Mouse (Mus musculus): ENCODE measurements around the gene Entpd2. TPM values are rescaled to one million over a fixed set of nuclear protein-coding genes. Genes with fewer than 3 reads are reported as not detected.

Gene Entpd2
- total RNA-seq, 1 experiment from 2014 or later: not detected

GRCm38 (mm10) chr2:25427256-25427655 lies 31.6 kb downstream of the Entpd2 start:
- ATAC-seq (replicated peaks; ENCODE audit: low read depth, poor library complexity, severe bottlenecking): no peak

- ATAC-seq (replicated peaks; ENCODE audit: low read depth, poor library complexity, severe bottlenecking): peak; percentile 51
Observed at GRCm38 (mm10) chr2:25428442-25429236, 33.0 kb downstream of the Entpd2 start, which contains the start of gene Abca2. Abca2 (plus strand) TSS chr2:25428703.

GRCm38 (mm10) chr2:25429435-25430180 lies 33.9 kb downstream of the Entpd2 start:
- no peak for ATAC-seq (replicated peaks; ENCODE audit: low read depth, poor library complexity, severe bottlenecking)

GRCm38 (mm10) chr2:25430395-25431233 lies 34.9 kb downstream of the Entpd2 start:
- no peak for ATAC-seq (replicated peaks; ENCODE audit: low read depth, poor library complexity, severe bottlenecking)

DNA sequence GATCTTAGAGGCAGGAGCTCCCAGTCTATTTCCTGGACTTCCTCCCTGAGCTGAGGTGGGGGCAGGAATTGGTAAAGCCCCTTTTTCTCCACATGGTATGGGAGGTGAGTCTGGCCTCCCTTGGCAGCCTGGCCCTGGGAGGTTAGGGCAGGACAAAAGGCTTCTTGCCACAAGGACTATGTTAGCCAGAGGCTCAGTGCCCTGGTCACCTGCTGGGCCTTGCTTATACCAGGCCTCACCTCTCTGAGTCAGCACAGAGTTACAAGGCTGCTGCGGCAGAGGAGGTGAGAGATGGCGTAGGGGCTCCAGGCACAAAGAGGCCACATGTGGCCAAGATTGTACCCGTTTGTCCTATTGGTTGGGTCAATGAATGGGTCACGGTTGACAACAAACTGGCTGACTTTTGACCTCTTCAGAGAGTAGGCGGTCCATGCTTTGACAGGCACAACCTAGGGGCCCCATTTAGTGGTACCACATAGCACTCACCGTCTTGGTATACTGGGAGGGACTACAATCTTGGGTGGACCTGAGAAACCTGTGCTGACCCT lies 35.7 kb downstream of the Entpd2 start:
- no peak for ATAC-seq (replicated peaks; ENCODE audit: low read depth, poor library complexity, severe bottlenecking)

DNA sequence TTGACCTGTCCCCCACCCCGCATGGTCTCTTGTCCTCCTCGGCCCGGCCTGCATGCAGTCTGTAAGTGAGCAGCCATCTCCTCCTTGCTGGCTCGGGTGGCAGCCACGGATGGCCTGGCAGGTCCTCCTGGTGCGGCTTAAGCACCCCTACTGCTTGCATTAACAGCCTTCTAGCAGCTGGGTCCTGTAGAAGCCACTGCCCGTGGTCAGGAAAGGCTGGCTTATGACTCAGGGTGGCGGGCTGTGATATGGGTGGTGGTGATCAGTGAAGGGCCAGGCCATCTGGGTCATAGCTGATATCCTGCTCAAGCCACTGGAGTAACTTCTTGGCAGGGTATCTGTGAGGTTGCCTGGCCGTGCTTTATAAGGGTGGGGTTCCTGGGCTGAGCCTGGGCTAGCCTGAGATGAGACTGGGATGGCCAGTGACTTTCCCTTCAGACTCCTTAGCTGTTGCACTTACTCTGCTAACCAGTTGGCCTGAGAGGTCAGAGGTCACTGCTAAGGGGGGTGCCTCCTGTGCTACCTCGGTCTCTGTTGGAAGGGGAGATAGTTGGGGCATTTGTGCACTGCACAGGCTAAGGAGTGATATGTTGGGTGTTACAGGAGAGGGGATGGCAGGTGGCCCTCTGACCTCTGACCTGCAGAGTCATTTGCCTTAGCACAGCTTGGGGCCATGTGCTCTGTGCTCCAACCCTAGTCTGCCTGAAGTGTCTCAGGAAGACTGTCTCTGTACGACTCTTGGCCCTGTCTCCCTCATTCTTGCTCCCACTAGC lies 36.8 kb downstream of the Entpd2 start:
- no peak for ATAC-seq (replicated peaks; ENCODE audit: low read depth, poor library complexity, severe bottlenecking)

- ATAC-seq (replicated peaks; ENCODE audit: low read depth, poor library complexity, severe bottlenecking): no peak
Observed at GRCm38 (mm10) chr2:25433101-25433500, 37.4 kb downstream of the Entpd2 start.

GRCm38 (mm10) chr2:25434292-25434691 lies 38.6 kb downstream of the Entpd2 start:
- ATAC-seq (replicated peaks; ENCODE audit: low read depth, poor library complexity, severe bottlenecking): no peak

GRCm38 (mm10) chr2:25436286-25436820 lies 40.7 kb downstream of the Entpd2 start:
- ATAC-seq (replicated peaks; ENCODE audit: low read depth, poor library complexity, severe bottlenecking): no peak

- ATAC-seq (replicated peaks; ENCODE audit: low read depth, poor library complexity, severe bottlenecking): no peak
Observed at GRCm38 (mm10) chr2:25441067-25441466, 45.4 kb downstream of the Entpd2 start.

DNA sequence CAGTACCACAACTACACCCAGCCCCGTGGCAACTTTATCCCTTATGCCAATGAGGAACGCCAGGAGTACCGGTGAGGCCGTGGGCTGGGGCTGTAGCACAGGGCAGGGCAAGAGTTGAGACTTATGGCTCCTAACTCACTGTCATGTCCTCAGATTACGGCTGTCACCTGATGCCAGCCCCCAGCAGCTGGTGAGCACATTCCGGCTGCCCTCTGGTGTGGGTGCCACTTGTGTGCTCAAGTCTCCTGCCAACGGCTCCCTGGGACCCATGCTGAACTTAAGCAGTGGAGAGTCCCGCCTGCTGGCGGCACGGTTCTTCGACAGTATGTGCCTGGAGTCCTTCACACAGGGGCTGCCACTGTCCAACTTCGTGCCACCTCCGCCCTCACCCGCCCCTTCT lies 47.0 kb downstream of the Entpd2 start:
- ATAC-seq (replicated peaks; ENCODE audit: low read depth, poor library complexity, severe bottlenecking): no peak

Other genes starting within 250 kb of the Entpd2 start
- 0.39 and 2.2 TPM in 2 replicates for gene Nrarp, start 215.1 kb upstream of the Entpd2 start, total RNA-seq (2017)
- 15.7 and 18.1 TPM in 2 replicates for gene Tor4a, start 199.0 kb upstream of the Entpd2 start, total RNA-seq (2017)
- gene Nelfb, start 184.4 kb upstream of the Entpd2 start, total RNA-seq (2017): 28.8 and 47.4 TPM in 2 replicates
- gene Stpg3, start 181.2 kb upstream of the Entpd2 start, total RNA-seq (2017): not detected in 2 replicates
- gene Fam166a, start 177.1 kb upstream of the Entpd2 start, total RNA-seq (2017): not detected in 2 replicates
- gene Tubb4b, start 171.2 kb upstream of the Entpd2 start, total RNA-seq (2017): 486 and 513 TPM in 2 replicates
- gene Slc34a3, start 161.5 kb upstream of the Entpd2 start, total RNA-seq (2017): not detected in 2 replicates
- gene Rnf224, start 159.1 kb upstream of the Entpd2 start, total RNA-seq (2017): not detected in 2 replicates
- gene Rnf208, start 153.6 kb upstream of the Entpd2 start, total RNA-seq (2017): 0.37 and 0.82 TPM in 2 replicates
- gene Cysrt1, start 153.4 kb upstream of the Entpd2 start, total RNA-seq (2017): not detected in 2 replicates
- 0.50 and 0.87 TPM in 2 replicates for gene AL732309.1, start 149.0 kb upstream of the Entpd2 start, total RNA-seq (2017)
- gene Tmem203, start 140.4 kb upstream of the Entpd2 start, total RNA-seq (2017): 11.3 and 13.0 TPM in 2 replicates
- gene Tprn, start 133.3 kb upstream of the Entpd2 start, total RNA-seq (2017): 12.4 and 17.0 TPM in 2 replicates
- 65.1 and 73.3 TPM in 2 replicates for gene Ssna1, start 123.4 kb upstream of the Entpd2 start, total RNA-seq (2017)
- 35.1 and 53.1 TPM in 2 replicates for gene Anapc2, start 123.4 kb upstream of the Entpd2 start, total RNA-seq (2017)
- gene Tmem210, start 107.7 kb upstream of the Entpd2 start, total RNA-seq (2017): not detected in 2 replicates
- not detected in 2 replicates for gene Lrrc26, start 106.0 kb upstream of the Entpd2 start, total RNA-seq (2017)
- not detected in 2 replicates for gene Grin1, start 76.7 kb upstream of the Entpd2 start, total RNA-seq (2017)
- gene Man1b1, start 63.5 kb upstream of the Entpd2 start, total RNA-seq (2017): 40.8 and 41.3 TPM in 2 replicates
- 13.3 and 19.2 TPM in 2 replicates for gene Dpp7, start 39.5 kb upstream of the Entpd2 start, total RNA-seq (2017)
- 8.5 and 8.9 TPM in 2 replicates for gene Uap1l1, start 30.2 kb upstream of the Entpd2 start, total RNA-seq (2017)
- 15.1 and 17.4 TPM in 2 replicates for gene Sapcd2, start 23.6 kb upstream of the Entpd2 start, total RNA-seq (2017)
- 0.64 TPM in 1 of 2 replicates, not detected in the other for gene Npdc1, start 3.5 kb downstream of the Entpd2 start, total RNA-seq (2017)
- 23.5 and 27.8 TPM in 2 replicates for gene Fut7, start 27.4 kb downstream of the Entpd2 start, total RNA-seq (2017)
- 31.5 and 49.9 TPM in 2 replicates for gene Abca2, start 32.8 kb downstream of the Entpd2 start, total RNA-seq (2017)
- not detected in 2 replicates for gene Clic3, start 61.0 kb downstream of the Entpd2 start, total RNA-seq (2017)
- 19.8 and 29.1 TPM in 2 replicates for gene Paxx, start 65.2 kb downstream of the Entpd2 start, total RNA-seq (2017)
- gene Ptgds, start 74.2 kb downstream of the Entpd2 start, total RNA-seq (2017): 4.1 TPM in 1 of 2 replicates, not detected in the other
- gene Lcn12, start 98.0 kb downstream of the Entpd2 start, total RNA-seq (2017): not detected in 2 replicates
- 16.6 and 21.4 TPM in 2 replicates for gene Fbxw5, start 104.9 kb downstream of the Entpd2 start, total RNA-seq (2017)
- 0.19 and 2.7 TPM in 2 replicates for gene C8g, start 105.8 kb downstream of the Entpd2 start, total RNA-seq (2017)
- 11.5 and 15.8 TPM in 2 replicates for gene Traf2, start 151.1 kb downstream of the Entpd2 start, total RNA-seq (2017)
- gene Edf1, start 162.0 kb downstream of the Entpd2 start, total RNA-seq (2017): 57.2 and 84.7 TPM in 2 replicates
- gene Mamdc4, start 179.0 kb downstream of the Entpd2 start, total RNA-seq (2017): 3.4 TPM in 1 of 2 replicates, not detected in the other
- gene Phpt1, start 179.3 kb downstream of the Entpd2 start, total RNA-seq (2017): 33.5 and 40.8 TPM in 2 replicates
- 0.55 TPM in 1 of 2 replicates, not detected in the other for gene Ajm1, start 185.9 kb downstream of the Entpd2 start, total RNA-seq (2017)
- 78.2 and 83.9 TPM in 2 replicates for gene Rabl6, start 212.6 kb downstream of the Entpd2 start, total RNA-seq (2017)
- gene Ccdc183, start 221.8 kb downstream of the Entpd2 start, total RNA-seq (2017): not detected in 2 replicates
- 6.4 and 23.9 TPM in 2 replicates for gene Tmem141, start 226.1 kb downstream of the Entpd2 start, total RNA-seq (2017)
- gene Fcna, start 232.2 kb downstream of the Entpd2 start, total RNA-seq (2017): 1.6 and 2.4 TPM in 2 replicates

Measured in common myeloid progenitor, adult 5-6 weeks (primary cell).